Mouse (Mus musculus) bone marrow macrophage, adult 2 months (primary cell): ENCODE measurements around the gene Usp38.

Source experiments
- CTCF ChIP-seq: IDR thresholded peaks from 2 replicates; pipeline ENCODE4 v1.5.1; 2012; ENCODE audit warnings: low read depth, mild to moderate bottlenecking, low read length, moderate library complexity
- POLR2A ChIP-seq: IDR thresholded peaks from 2 replicates; pipeline ENCODE4 v1.6.1; 2012; ENCODE audit warnings: mild to moderate bottlenecking, low read depth, low read length, borderline replicate concordance

DNA sequence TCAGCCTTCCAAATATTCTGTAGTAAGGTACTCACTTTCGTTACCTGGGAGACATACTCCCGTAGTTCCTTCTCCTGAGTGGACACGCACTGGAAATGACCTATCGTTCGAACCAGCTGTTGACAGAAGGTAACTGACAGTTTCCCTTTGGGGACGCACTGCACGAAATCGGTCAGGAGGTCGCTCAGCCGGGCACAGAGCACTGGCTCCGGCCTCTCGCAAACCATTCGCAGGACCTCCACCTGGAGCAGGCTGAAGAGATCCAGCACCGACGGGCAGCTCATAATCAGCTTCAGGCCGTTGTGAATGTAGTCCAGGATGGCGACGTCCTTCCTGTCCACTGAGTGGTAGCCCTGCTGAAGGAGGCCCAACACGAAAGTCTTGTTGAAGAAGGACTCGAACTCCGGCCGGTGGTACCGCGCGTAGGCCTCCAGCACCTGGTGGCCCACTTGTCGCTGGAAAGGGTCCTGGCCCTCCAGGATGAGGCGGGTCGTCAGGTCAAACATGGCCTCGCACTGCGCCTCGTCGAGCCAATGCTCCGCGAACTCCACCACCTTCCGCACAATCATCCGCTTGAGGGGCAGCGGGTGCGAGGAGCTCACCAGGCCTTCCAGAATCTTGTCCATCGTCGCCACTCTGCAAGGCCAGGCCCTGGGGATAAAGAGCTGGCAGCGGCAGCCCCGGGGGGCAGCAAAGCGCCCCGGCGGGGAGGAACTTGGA, 757 bp downstream of the Usp38 start:
- TF ChIP-seq POLR2A (no peak), CTCF (no peak)
